Mouse (Mus musculus) B cell, adult 2 months (primary cell): ENCODE measurements at regions not wholly inside any gene's neighbourhood (a gene's known extent, or its start where the extent isn't known, plus 50 kb on each side); places are given as distances from the start of the nearest gene placed in this dataset.
"Not testable (repeated sequence)": the region's sequence is repeated elsewhere in the genome, so short reads cannot be mapped to it uniquely, and the experiment has no call there.

Experiments used
- DNase-seq, 2 experiments: peaks; one replicate each; pipeline ENCODE4 v3.0.0; 2022

DNA sequence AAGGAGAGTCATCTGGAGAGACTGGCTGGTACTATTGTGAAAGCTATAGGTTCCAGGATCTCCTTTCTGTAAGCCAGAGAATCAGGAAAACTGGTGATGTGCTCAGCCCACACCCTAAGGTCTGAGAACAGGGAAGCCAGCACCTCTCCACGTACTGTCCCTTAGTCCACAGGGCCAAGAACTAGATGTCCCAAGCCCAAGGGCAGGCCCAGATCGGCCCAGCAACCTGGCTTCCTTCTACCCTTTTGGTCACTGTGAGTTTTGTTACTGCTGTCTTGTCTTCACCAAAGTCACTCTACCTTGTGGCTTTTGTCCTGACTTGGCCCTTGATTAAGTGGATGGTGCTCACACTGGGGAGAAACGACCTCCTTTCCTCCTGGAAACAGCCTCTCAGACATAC is 107.8 kb upstream of the Spata13 start:
- DNase-seq = no peak

DNA sequence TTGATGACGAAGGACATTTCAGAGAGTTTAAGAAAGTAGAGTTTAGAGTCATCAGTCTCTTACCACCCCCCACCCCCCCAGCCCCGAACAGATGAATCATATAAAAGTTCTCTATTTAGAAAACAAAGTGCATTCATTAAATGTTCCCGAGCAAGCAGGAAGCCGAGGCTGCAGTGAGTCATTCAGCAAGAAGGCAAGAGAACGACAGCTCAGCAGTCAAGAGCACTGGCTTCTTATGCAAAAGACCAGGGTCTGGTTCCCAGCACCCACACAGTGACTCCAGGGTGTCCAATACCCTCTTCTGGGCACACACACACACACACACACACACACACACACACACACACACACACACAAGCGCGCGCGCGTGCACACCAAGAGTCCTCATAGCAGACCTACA is 107.0 kb upstream of the Spata13 start:
- DNase-seq = peak in 1 of 2 experiments; percentile 4

DNA sequence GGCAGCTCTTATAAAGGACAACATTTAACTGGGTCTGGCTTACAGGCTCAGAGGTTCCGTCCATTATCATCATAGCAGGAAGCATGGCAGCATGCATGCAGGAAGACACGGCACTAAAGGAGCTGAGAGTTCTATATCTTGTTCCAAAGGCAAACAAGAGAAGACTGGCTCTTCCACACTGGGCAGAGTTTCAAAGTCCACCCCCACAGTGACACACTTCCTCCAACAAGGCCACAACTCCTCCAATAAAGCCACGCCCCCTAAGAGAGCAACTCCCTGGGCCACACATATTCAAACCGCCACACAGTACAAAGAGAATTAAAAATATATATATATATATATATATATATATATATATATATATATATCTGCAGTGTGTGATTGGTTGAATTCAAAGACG is 105.8 kb upstream of the Spata13 start:
- DNase-seq = peak; percentile 23 to 33

DNA sequence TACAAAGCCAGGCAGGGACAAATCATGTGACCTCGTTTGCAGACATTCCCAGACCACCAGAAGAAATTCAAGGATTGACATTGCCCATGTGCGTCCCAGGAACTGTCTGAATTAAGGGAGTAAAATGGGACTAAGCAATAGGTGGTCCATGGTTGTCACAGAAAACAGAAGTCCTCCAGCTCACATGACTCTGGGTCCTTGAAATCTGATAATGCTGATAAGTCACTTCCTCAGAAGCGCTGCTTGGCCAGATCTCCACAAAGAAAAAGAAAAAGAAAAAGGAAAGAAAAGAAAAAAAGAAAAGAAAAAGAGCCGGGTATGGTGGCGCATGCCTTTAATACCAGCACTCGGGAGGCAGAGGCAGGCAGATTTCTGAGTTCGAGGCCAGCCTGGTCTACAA is 105.3 kb upstream of the Spata13 start:
- DNase-seq = no peak

DNA sequence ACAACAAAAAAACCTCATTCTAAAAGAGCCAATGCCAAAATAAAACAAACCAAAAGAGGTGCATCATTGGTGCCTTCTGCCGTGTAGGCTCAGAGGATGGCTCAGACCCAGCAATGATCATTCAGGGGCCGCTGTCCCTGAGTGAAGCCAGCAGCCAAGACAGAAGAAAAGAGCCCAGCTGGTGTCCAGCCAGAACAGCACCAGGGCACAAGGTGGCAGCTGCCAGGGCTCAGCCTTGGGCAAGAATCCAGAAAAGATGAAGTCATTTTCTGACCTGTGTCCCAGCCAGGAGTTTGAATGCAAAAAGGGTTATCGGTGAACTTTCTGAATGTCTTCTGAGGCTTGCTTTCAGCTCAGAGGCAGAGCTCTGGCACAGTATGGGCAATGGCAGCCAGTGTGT is 104.8 kb upstream of the Spata13 start:
- DNase-seq = peak in 1 of 2 experiments; percentile 11

DNA sequence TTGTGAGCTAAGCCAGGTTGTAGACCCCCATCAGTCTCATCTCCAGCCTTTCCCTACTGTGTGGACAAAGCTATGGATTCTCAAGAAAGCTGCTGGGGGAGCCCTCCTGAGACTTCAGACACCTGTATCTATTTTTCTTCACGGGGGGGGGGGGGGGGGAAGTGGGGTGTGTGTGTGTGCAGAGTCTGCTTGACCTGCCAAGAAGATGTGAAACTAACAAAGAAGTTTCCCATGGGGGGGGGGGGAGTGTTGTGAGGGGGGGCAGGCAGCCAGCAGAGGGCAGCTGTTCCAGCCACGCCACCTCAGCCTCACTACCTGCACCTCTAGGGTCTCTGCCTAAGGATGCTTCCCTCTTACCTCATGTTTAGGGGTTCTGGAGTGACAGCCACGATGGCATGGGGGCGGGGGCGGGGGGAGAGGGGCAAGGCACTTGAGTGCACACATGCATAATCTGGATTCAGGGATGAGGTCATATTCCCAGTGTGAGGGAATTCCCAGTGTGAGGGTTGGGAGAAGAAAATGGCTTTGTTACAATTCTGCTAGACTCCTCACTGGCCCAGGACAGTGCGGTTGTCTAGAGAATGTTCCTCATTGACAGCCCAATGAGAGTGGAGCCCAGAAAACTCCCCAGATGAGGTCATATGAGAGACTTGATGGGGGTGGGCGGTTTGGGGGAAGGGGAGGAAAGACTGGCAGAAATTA is 104.0 kb upstream of the Spata13 start:
- no peak for DNase-seq

DNA sequence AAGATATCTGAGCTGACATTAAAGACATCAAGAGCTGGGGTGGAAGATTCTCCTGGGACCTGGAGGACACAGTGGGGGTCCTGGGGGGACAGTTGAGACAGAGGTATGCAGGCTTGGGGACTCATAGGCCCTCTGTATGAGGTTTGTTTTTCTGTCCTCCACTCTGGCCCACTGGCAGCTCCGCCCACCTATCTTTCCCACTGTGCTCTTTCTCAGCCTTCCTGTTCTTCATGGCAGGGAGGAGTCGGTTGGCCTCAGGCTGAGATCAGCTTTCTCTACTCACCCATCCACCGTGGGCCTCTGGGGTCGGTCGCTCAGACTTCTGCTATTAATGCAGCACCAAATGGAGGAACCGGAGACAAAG is 103.5 kb upstream of the Spata13 start:
- no peak for DNase-seq

DNA sequence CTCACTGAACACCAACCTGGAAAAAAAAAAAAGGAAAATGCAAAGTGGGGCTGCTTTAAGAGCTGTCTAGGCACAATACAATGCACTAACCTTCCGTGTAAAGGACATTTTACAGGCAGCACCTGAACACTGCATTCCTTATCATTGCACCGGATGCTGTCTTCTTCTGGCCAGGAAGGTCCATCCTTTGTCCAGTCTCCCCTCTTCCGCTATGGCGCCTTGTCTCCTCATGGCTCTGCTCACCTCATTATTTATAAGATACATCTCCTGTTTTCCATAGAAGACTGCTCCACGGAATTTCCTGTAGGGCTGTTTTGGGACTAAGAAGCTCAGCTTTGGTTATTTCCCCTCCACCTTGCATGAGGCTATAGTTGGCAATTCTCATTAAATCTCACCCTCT is 102.8 kb upstream of the Spata13 start:
- no peak for DNase-seq

DNA sequence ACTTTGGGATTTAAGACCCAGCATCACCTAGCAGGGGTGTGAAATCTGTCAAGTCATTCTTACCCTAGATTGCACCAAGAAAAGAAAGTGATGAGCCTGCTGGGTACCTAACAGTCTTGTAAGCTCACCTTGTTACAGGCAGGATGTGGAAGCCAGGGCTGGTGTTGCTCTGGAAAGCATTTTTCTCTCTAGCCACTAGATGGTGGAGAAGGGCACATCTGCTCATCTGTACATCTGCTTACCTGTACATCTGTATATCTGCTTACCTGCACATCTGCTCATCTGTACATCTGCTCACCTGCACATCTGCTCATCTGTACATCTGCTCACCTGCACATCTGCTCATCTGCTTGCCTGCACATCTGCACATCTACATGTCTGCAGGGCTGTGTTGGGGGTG is 102.0 kb upstream of the Spata13 start:
- DNase-seq = peak in 1 of 2 experiments; percentile 13

DNA sequence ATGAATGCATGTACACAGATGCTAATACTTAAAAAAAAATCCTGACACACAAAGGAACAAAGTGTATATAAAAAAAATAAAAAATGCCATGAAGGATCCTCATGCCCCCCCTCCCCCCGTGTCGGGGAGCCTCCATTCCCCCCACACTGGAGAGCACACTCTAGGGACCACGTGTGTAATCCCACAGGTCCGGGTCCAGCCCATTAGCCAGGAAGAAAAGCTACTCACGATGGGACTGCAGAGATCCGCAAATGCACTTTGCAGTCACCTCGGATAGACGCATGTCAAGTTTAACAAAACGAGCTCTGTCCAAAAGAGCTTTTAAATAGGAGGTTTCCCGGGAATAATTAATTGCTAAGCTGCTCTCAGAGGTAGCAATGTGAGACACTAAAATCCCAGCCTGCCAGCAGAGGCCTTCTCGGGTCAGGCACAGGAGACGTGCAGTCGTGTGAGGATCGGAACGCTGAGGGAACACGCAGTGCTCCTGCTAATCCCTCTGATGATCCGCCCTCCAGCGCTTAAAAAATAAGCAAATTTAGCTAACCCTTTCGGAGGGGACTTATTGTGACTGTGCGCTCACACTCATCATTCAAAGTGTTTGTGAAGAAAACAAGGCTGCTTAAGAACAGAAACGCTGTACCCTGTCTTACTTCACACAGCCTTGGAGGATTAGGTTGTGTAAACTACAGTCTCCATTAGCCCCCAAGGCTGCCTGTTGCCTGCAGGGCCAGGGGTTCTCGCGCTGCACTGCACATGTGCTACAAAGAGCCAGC is 100.2 kb upstream of the Spata13 start:
- DNase-seq = no peak

DNA sequence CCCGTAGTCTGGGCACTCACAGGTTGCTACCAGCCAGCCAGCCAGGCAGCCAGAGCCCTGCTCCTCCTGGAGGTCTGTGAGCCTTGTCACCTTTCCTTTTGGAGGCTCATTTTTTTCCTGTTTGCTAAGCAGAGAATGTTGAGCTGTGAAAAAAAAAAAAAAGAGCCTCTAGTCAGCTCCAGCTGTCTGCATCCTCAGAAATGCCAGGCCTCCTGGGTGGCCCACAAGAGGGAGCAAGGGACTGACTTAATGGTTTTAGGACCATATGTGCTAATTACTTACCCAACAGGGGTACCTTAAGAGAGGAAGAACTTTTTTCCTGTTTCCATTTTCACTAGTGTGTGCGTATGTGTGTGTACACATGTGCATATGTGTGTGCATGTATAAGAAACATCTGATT is 94.8 kb upstream of the Spata13 start:
- no peak for DNase-seq

DNA sequence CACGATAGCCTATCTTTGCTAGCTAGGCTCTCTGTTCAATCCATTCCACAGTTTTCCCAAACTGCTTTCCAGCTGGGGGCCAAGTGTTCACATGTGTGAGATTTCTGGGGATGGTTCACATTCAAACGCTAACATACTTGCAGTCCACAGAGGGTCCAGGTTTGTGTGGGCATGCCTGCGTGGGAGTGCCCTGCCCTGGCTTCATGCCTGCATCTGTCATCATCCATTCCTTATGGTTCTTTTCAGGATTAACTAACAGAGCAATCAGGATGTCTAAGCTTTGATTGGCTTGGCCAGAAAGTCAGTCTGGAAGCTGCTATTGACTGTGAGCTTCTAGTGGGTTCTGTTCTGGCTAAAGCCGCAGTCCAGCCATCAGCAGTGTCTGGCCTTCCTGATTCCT is 93.7 kb upstream of the Spata13 start:
- no peak for DNase-seq

DNA sequence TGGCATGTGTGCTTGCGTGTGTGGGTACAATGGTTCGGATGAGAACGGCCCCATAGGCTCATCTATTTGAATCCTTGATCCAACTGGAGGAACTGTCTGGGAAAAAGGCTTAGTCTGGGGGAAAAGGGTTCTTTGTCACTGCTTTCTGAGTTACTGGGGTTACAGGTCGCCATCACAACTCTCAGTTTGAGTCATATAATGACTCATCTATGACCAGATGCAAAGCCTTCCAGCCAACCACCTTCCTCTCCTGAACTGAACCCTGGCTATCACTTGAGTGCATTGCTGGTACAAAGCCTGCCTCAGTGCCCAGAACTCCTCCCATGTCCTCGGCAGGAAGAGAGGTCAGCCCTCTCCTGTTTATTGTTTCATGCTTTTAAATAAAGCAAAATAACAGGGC is 92.2 kb upstream of the Spata13 start:
- DNase-seq = no peak

DNA sequence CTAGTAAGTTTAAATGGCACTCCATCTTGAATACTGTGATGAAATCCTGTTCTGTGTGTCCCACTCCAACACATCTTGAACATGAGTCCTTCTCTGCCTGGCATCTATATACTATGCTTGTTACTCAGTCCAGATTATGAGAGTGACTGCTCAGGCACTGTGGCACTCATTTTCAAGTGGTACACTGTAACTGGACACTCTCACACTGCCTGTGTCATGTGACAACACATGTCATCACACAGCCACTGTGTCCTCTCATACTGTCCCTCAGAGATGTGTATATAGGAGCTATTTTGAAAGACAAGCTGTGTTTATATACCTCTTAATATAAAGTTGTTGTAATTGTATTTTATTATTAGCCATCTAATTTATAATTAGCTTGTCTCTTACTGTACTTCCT is 89.0 kb upstream of the Spata13 start:
- DNase-seq = no peak

DNA sequence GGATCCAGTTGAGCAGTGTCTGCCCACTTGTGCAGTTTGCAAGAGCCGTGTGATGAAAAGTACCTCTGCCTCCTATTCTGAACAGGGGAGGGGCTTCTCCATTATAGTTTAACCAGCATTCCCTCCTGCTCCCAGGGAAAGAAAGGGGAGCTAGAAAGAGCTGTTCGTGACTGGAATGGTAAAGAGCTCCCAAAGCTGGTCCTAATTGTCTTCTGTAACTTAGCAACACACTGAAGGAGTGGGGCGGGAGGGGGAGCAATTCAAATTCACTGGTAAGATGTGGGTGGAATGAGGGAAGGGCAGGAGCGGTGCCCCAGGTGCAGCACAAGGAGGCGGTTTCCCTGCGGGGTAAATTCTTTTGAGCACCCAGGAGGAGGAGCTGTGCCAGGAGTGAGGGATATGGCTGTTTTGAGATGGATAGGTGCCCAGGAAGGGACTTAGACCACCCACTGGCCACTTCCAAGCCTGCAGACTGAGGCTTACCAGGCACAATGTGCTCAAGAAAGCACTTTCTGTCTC is 79.5 kb upstream of the Spata13 start:
- no peak for DNase-seq

DNA sequence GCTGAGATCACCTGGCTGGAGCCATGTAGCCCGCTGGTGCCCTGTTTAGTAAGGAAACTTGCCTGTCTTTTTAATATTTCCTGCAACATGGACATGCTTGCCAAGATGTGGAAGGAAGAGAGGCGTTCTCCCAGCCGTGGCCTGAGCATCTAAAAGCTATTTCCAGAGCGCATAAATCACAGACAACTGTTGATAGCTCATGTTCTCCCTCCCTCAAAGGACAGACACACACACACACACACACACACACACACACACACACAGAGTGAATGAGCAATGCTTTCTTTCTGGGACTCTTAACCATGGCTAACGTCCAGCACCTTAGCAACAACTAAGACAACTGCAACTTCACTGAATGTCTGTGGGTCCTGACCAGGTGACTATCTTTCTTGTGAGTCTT is 77.3 kb upstream of the Spata13 start:
- DNase-seq = no peak

DNA sequence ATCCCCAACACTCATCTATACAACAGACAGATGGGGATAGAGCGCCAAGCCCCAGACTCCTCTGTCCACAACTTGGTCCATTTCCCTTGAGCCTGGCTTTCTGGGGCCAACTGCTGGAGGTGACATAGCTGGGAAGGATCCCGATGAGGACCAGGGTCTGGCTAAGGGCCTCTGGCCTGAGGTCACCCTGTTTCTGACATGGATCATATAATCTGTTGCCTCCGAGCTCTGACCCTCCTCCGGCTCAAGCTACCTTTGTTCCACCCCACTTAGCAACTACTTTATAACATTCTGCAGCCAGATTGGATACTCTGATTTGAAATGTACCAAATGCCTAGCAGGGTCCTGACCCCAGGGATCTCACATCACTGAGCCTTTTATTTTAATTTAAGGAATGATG is 76.8 kb upstream of the Spata13 start:
- DNase-seq = no peak

DNA sequence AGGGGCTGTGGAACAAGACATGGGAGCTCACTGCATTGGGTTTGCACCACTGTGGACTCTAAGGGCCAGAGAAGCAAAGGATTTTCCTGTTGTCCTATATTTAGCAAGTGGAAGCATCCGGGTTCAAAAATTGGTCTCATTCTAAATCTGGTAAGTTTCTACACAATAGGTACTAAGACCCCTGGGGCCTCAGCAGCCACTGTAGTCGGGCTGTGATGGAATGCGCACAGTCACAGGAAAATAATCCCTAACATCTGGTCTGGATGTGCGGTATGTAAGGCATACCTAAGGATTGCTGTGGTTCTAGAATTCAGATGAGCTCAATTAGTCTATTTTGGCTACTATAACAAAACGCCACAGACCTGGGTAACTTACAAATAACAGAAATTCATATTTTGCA is 74.4 kb upstream of the Spata13 start:
- DNase-seq = no peak

DNA sequence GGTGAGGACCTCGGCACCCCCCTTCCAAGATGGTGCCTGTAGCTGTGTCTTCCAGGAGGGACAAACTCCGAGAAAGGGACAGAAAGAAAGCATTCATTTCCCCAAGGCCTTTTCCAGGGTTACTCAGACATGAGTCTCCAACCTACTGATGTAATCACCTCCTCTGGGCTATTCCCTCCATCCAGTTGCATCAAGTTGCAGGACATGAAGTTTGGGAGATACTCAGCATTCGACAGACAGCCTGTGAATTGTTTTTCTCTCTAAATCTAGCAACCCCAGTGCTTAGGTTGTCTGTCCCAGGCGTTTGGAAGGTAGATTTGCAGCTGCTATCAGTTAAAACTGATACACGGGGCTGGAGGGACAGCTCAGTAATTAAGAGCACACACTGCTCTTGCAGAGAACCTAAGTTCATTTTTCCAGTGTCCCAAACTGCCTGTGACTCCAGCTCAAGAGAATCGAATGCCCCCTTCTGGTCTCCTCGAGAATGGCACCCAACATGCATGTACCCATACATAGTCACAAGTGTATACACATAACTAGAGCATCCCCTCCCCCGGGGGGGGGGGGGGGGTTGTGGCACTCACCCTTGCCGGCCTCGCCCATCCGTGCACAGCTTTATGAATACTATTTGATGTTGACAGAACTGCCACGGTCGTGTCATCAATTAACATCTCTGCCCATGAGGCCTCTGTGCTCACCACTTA is 73.8 kb upstream of the Spata13 start:
- peak; percentile 58 to 59 for DNase-seq

DNA sequence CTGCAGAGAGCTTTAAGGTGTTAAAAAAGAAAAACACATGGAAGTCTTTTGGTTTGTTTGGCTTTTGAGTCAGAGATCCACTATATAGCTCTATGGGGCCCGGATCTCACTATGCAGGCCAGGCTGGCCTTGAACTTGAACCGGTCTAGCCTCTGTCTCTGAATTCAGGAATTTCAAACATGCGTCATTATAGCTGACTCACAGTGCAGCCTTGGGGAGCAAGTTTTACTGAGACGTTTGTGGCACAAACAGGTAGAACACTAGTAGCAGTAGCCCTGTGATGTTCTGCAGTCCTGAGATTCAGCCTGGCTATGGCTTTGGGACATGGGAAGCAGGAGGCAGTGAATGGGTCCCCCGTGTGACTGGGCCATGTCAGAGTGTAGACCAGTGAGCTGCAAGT is 57.5 kb upstream of the Spata13 start:
- no peak for DNase-seq

DNA sequence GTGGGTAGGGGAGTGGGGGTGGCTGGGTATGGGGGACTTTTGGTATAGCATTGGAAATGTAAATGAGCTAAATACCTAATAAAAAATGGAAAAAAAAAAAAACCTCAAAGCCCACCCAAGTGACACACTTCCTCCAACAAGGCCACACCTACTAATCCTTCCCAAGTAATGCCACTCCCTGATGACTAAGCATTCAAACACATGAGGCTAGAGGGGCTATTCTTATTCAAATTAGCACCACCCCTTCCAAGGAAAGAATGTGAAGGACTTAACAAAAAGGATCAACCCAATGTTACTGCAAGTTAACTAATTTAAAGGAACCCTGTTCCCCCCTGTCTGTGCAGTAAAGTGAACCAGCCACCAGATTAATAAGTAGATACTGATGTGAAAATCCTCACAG is 53.7 kb upstream of the Spata13 start:
- DNase-seq = not testable (repeated sequence)
